ENCODE assay signal across 14 mouse cellular contexts in genomic region chr15:64021885-64022836, GRCm38 (mm10). TPM values are rescaled to one million over a fixed set of nuclear protein-coding genes. Genes with fewer than 3 reads are reported as not detected.
A peak's percentile ranks its signal among the peaks of the same experiment; 100 is the strongest.
DNase-seq lines count a peak whose midpoint lies in the region; ATAC-seq and TF ChIP-seq lines count a peak whose summit lies in the region.
"Had no signal": no experiment of that assay in that cellular context is flagged by ENCODE, and none has a peak within 500 bp of the region (broad histone marks: within the 10 kb centered on the region; RNA-seq: fewer than 3 reads in every experiment).

No protein-coding gene starts in this region.

- no peak for TF ChIP-seq CTCF in gastrocnemius, adult 2 months (IDR thresholded peaks at IDR 0.05)
- TF ChIP-seq CTCF in lung, adult 2 months (IDR thresholded peaks at IDR 0.05; ENCODE audit: insufficient read depth, low read length) = no peak

- no peaks in the 10 kb centered on the region for H3K36me3 ChIP-seq in liver, embryonic 16.5 days (ENCODE audit: control insufficient read depth, insufficient read depth)
- H3K36me3 ChIP-seq in splenic B cell, adult 2 months (ENCODE audit: control insufficient read depth, insufficient read depth, low read length, poor library complexity, severe bottlenecking) = peaks cover 4% of the 10 kb centered on the region
- H3K36me3 ChIP-seq in limb, embryonic 10.5 days = no peaks in the 10 kb centered on the region
- H3K36me3 ChIP-seq: hindbrain, embryonic 10.5 days; limb, embryonic 13.5 days had no signal

- H3K9me3 ChIP-seq in liver, embryonic 16.5 days (replicated peaks; ENCODE audit: control insufficient read depth, low read length) = no peaks in the 10 kb centered on the region
- no peaks in the 10 kb centered on the region for H3K9me3 ChIP-seq in limb, embryonic 10.5 days (replicated peaks)
- H3K9me3 ChIP-seq: hindbrain, embryonic 10.5 days; limb, embryonic 13.5 days had no signal

- H3K4me1 ChIP-seq in liver, embryonic 16.5 days (ENCODE audit: control insufficient read depth, low read depth, low read length) = peaks cover 10% of the 10 kb centered on the region
- peaks cover 14% of the 10 kb centered on the region for H3K4me1 ChIP-seq in lung, adult 2 months (ENCODE audit: control insufficient read depth, insufficient read depth, low read length)
- H3K4me1 ChIP-seq in limb, embryonic 10.5 days = peaks cover 33% of the 10 kb centered on the region

- peak; percentile 46 for DNase-seq in cerebellum, adult 9-11 months
- DNase-seq in cerebellum, postnatal 4 days (ENCODE audit: low spot score in 2 of 2) = no peak
- peak; percentile 27 to 52 for DNase-seq in CD8-positive naive resting alpha-beta T cell, adult 2 months (ENCODE audit: low read depth in 2 of 2, low spot score in 2 of 2)
- peak; percentile 84 for DNase-seq in splenic B cell, adult 2 months (ENCODE audit: low read depth, low spot score)
- no peak for DNase-seq in gastrocnemius, adult 2 months
- no peak for DNase-seq in lung, adult 2 months
- no peak for DNase-seq in limb, embryonic 10.5 days (ENCODE audit: low spot score)
- DNase-seq: adrenal gland, postnatal 25 days; cerebellum, postnatal 14 days; gastrocnemius, postnatal 25 days had no signal

- H3K27me3 ChIP-seq in liver, embryonic 16.5 days (ENCODE audit: control insufficient read depth, insufficient read depth, low read depth, low read length) = no peaks in the 10 kb centered on the region
- H3K27me3 ChIP-seq in splenic B cell, adult 2 months (ENCODE audit: control insufficient read depth, insufficient read depth, low read length, poor library complexity, severe bottlenecking) = no peaks in the 10 kb centered on the region
- H3K27me3 ChIP-seq in limb, embryonic 10.5 days (ENCODE audit: low read depth, poor library complexity, severe bottlenecking) = no peaks in the 10 kb centered on the region
- H3K27me3 ChIP-seq: limb, embryonic 13.5 days had no signal

- no peak overlapping the region for H3K4me2 ChIP-seq in liver, embryonic 16.5 days (ENCODE audit: low read depth, low read length)
- H3K4me2 ChIP-seq: limb, embryonic 13.5 days; midbrain, embryonic 11.5 days had no signal

- no peak overlapping the region for H3K9ac ChIP-seq in liver, embryonic 16.5 days (ENCODE audit: low read depth, low read length)
- H3K9ac ChIP-seq: limb, embryonic 13.5 days had no signal

- ATAC-seq in liver, embryonic 16.5 days (ENCODE audit: low read depth) = peak; percentile 58; the same call in 1 of the 2 replicates

- H3K27ac ChIP-seq in liver, embryonic 16.5 days (ENCODE audit: low read length) = no peak overlapping the region
- no peak overlapping the region for H3K27ac ChIP-seq in gastrocnemius, adult 2 months
- no peak overlapping the region for H3K27ac ChIP-seq in limb, embryonic 10.5 days
- H3K27ac ChIP-seq: hindbrain, embryonic 10.5 days; limb, embryonic 13.5 days had no signal

- no peak overlapping the region for H3K4me3 ChIP-seq in liver, embryonic 16.5 days (ENCODE audit: low read depth, low read length)
- no peak overlapping the region for H3K4me3 ChIP-seq in gastrocnemius, adult 2 months
- H3K4me3 ChIP-seq in lung, adult 2 months (replicated peaks; ENCODE audit: extremely low read depth, low read depth, low read length) = no peak overlapping the region
- no peak overlapping the region for H3K4me3 ChIP-seq in limb, embryonic 10.5 days
- H3K4me3 ChIP-seq: hindbrain, embryonic 10.5 days; limb, embryonic 13.5 days had no signal

- 73% methylated on average over 27 of the region's 27 CpGs for WGBS in liver, embryonic 16.5 days (ENCODE audit: insufficient replicate concordance)
- 81% methylated on average over 27 of the region's 27 CpGs for WGBS in lung, adult 2 months
- WGBS in limb, embryonic 10.5 days = 91% methylated on average over 27 of the region's 27 CpGs

- no peak for TF ChIP-seq POLR2A in lung, adult 2 months (IDR thresholded peaks at IDR 0.05; ENCODE audit: borderline replicate concordance, extremely low read depth, low read depth, low read length)

- intact Hi-C loops in gastrocnemius, adult 2 months (cut with DNase I) = loop anchor here (2.0 kb wide), 1 partner anchor 21 kb away; no protein-coding TSS in a partner anchor

RNA-seq across cellular contexts. Expression of gene Fam49b, which starts 38.1 kb away (rescaled TPM):
- polyA plus RNA-seq in liver, embryonic 16.5 days (2015; fragmentation: Nextera tagmentation; extraction: Ambion mirVana) = 27.2 and 31.0 TPM in 2 replicates
- total RNA-seq in gastrocnemius, adult 2 months (2021) = 10 to 100 TPM; 26.4 to 39.1 TPM
- 19.1 and 23.1 TPM in 2 replicates for polyA plus RNA-seq in lung, adult 2 months (2012; rRNA removed)
- 66.5 and 71.0 TPM in 2 replicates for polyA plus RNA-seq in limb, embryonic 10.5 days (2016; fragmentation: Nextera tagmentation; extraction: Ambion mirVana)

Comparison
In these comparisons a context has a peak if more than half of its experiments do, and no peak if none do; other contexts are left out.
1. DNase-seq: peak in cerebellum, adult 9-11 months (single experiment), CD8-positive naive resting alpha-beta T cell, adult 2 months (2 of 2) and splenic B cell, adult 2 months (single experiment); none in cerebellum, postnatal 4 days (0 of 2), gastrocnemius, adult 2 months (single experiment), lung, adult 2 months (single experiment) and limb, embryonic 10.5 days (single experiment).